Mouse (Mus musculus) forebrain, postnatal 0 days (tissue): Measurements from ENCODE around the gene Coro6. TPM values are rescaled to one million over a fixed set of nuclear protein-coding genes. Genes with fewer than 3 reads are reported as not detected.

Experiments
- ATAC-seq: fragments of 200-750 bp; cut with Nextera tagmentation; 2 replicates; pipeline ENCODE4 v1.8.0; 2017; ENCODE audit warnings: mild to moderate bottlenecking, moderate library complexity
- DNase-seq: peaks from one replicate; pipeline ENCODE4 v3.0.0-alpha.2; 2015
- H3K27ac ChIP-seq: fragments of 300-500 bp; sonication (generic); 2 replicates; pipeline ENCODE4 v1.5.1; 2014; ENCODE audit warnings: low read depth, mild to moderate bottlenecking, antibody characterized with exemption, low read length, moderate library complexity, mixed read lengths
- H3K27me3 ChIP-seq: fragments of 300-500 bp; sonication (generic); 2 replicates; pipeline ENCODE4 v1.6.1; 2014; ENCODE audit warnings: mild to moderate bottlenecking, low read length, mixed read lengths; ENCODE audit not compliant: insufficient read depth
- H3K36me3 ChIP-seq: fragments of 300-500 bp; sonication (generic); 2 replicates; pipeline ENCODE4 v1.6.1; 2014; ENCODE audit warnings: mild to moderate bottlenecking, moderate library complexity; ENCODE audit not compliant: insufficient read depth
- H3K4me1 ChIP-seq: fragments of 300-500 bp; sonication (generic); 2 replicates; pipeline ENCODE4 v1.6.1; 2014; ENCODE audit warnings: antibody characterized with exemption; ENCODE audit not compliant: insufficient read depth
- H3K4me2 ChIP-seq: fragments of 300-500 bp; sonication (generic); 2 replicates; pipeline ENCODE4 v1.6.1; 2014; ENCODE audit warnings: low read depth, mild to moderate bottlenecking, moderate library complexity
- H3K4me3 ChIP-seq: fragments of 300-500 bp; sonication (generic); 2 replicates; pipeline ENCODE4 v1.5.1; 2014; ENCODE audit warnings: low read depth, low read length, mixed read lengths
- H3K9ac ChIP-seq: fragments of 300-500 bp; sonication (generic); 2 replicates; pipeline ENCODE4 v1.6.1; 2014; ENCODE audit warnings: mild to moderate bottlenecking
- H3K9me3 ChIP-seq: fragments of 300-500 bp; sonication (generic); 2 replicates; pipeline ENCODE4 v1.6.1; 2016; ENCODE audit warnings: low read length
- CTCF ChIP-seq: sonication (generic); IDR thresholded peaks from 2 replicates; pipeline ENCODE4 v1.5.1; 2016; ENCODE audit warnings: antibody characterized with exemption, control low read depth, low read depth
- WGBS: fragments of 180-500 bp; shearing (Covaris S2); extraction: QIAGEN DNeasy Blood & Tissue Kit; methylation state at CpG from one replicate; pipeline ENCODE4 v1.1.7; 2014; 5-methylcytosine and 5-hydroxymethylcytosine counted together
- polyA plus RNA-seq: library from polyadenylated mRNA; unstranded; fragments of >200 nt; fragmentation: Nextera tagmentation; extraction: Ambion mirVana; gene quantifications from 2 replicates; pipeline ENCODE4 v1.2.1, GENCODE M21; 2015
- total RNA-seq: library from RNA; depleted of rRNA; stranded (reverse); fragments of >200 nt; gene quantifications from 2 replicates; pipeline ENCODE4 v1.2.3, GENCODE M21; 2014

Gene Coro6
- total and polyA plus RNA-seq, 2 experiments from 2014 or later: 0.12 to 0.43 TPM

- Histone ChIP-seq H3K9me3 (no peaks in the 10 kb centered on the region), H3K4me3 (no peak overlapping the region), H3K27ac (no peak overlapping the region), H3K36me3 (peaks cover 33% of the 10 kb centered on the region), H3K27me3 (no peaks in the 10 kb centered on the region), H3K4me1 (no peaks in the 10 kb centered on the region), H3K4me2 (no peak overlapping the region), H3K9ac (no peak overlapping the region)
- ATAC-seq (no peak), DNase-seq (no peak)
- 97% methylated on average over 2 of the region's 2 CpGs for WGBS
- TF ChIP-seq CTCF: no peak
These were observed 10.5 kb upstream of the Coro6 start for GRCm38 (mm10) chr11:77451670-77452069.

GRCm38 (mm10) chr11:77453388-77453787 lies 8.8 kb upstream of the Coro6 start:
- H3K36me3 ChIP-seq: peaks cover 33% of the 10 kb centered on the region
- DNase-seq: no peak
- no peak overlapping the region for H3K9ac ChIP-seq
- no peaks in the 10 kb centered on the region for H3K9me3 ChIP-seq
- H3K27ac ChIP-seq: no peak overlapping the region
- ATAC-seq: no peak
- no peaks in the 10 kb centered on the region for H3K27me3 ChIP-seq
- 97% methylated on average over 2 of the region's 2 CpGs for WGBS
- no peak overlapping the region for H3K4me3 ChIP-seq
- TF ChIP-seq CTCF: no peak
- no peaks in the 10 kb centered on the region for H3K4me1 ChIP-seq
- no peak overlapping the region for H3K4me2 ChIP-seq

- no peaks in the 10 kb centered on the region for H3K27me3 ChIP-seq
- TF ChIP-seq CTCF: no peak
- H3K4me2 ChIP-seq: no peak overlapping the region
- H3K36me3 ChIP-seq: peaks cover 21% of the 10 kb centered on the region
- no peak for DNase-seq
- H3K9ac ChIP-seq: no peak overlapping the region
- no peak for ATAC-seq
- no peak overlapping the region for H3K4me3 ChIP-seq
- WGBS: 81% methylated on average over 9 of the region's 9 CpGs
- H3K4me1 ChIP-seq: no peaks in the 10 kb centered on the region
- H3K27ac ChIP-seq: no peak overlapping the region
- no peaks in the 10 kb centered on the region for H3K9me3 ChIP-seq
These were observed 6.3 kb upstream of the Coro6 start for GRCm38 (mm10) chr11:77455770-77456510.

- Histone ChIP-seq H3K9ac (no peak overlapping the region), H3K4me3 (no peak overlapping the region), H3K27me3 (no peaks in the 10 kb centered on the region), H3K27ac (no peak overlapping the region), H3K4me1 (no peaks in the 10 kb centered on the region), H3K36me3 (peaks cover 21% of the 10 kb centered on the region), H3K4me2 (no peak overlapping the region), H3K9me3 (no peaks in the 10 kb centered on the region)
- ATAC-seq (no peak; the same call in 1 of the 2 replicates), DNase-seq (peak; percentile 41)
- WGBS: 55% methylated on average over 6 of the region's 6 CpGs
- no peak for TF ChIP-seq CTCF
These were observed 5.3 kb upstream of the Coro6 start for GRCm38 (mm10) chr11:77456866-77457265.

- peak overlapping the region; percentile 56 for H3K9ac ChIP-seq
- H3K36me3 ChIP-seq: no peaks in the 10 kb centered on the region
- H3K4me1 ChIP-seq: peaks cover 5% of the 10 kb centered on the region
- H3K27ac ChIP-seq: no peak overlapping the region
- no peaks in the 10 kb centered on the region; the same call in none of the 2 replicates for H3K27me3 ChIP-seq
- WGBS: 4% methylated on average over 6 of the region's 6 CpGs
- peak overlapping the region; percentile 45 for H3K4me3 ChIP-seq
- DNase-seq (no peak), ATAC-seq (no peak)
- H3K4me2 ChIP-seq: peak overlapping the region; percentile 99
- no peaks in the 10 kb centered on the region for H3K9me3 ChIP-seq
- TF ChIP-seq CTCF: no peak
These were observed 355 bp upstream of the Coro6 start for GRCm38 (mm10) chr11:77461856-77462255.

GRCm38 (mm10) chr11:77463101-77463445 lies 862 bp downstream of the Coro6 start:
- Histone ChIP-seq H3K4me1 (peaks cover 5% of the 10 kb centered on the region), H3K27ac (no peak overlapping the region), H3K4me3 (peak overlapping the region; percentile 45; the same call in 1 of the 2 replicates), H3K36me3 (no peaks in the 10 kb centered on the region), H3K9me3 (no peaks in the 10 kb centered on the region), H3K9ac (no peak overlapping the region; the same call in 1 of the 2 replicates), H3K27me3 (no peaks in the 10 kb centered on the region; the same call in none of the 2 replicates), H3K4me2 (peak overlapping the region; percentile 99)
- DNase-seq (no peak), ATAC-seq (no peak)
- WGBS: 44% methylated on average over 8 of the region's 8 CpGs
- no peak for TF ChIP-seq CTCF

GRCm38 (mm10) chr11:77463786-77464185 lies 1.6 kb downstream of the Coro6 start:
- no peak for ATAC-seq
- no peak overlapping the region for H3K9ac ChIP-seq
- no peak overlapping the region for H3K4me3 ChIP-seq
- no peak for TF ChIP-seq CTCF
- H3K27me3 ChIP-seq: no peaks in the 10 kb centered on the region; the same call in none of the 2 replicates
- H3K36me3 ChIP-seq: no peaks in the 10 kb centered on the region
- DNase-seq: no peak
- no peak overlapping the region for H3K4me2 ChIP-seq
- H3K4me1 ChIP-seq: peaks cover 5% of the 10 kb centered on the region
- 78% methylated on average over 10 of the region's 10 CpGs for WGBS
- no peak overlapping the region for H3K27ac ChIP-seq
- no peaks in the 10 kb centered on the region for H3K9me3 ChIP-seq
